Mouse (Mus musculus) ES-E14 (cell line): ENCODE measurements at regions not wholly inside any gene's neighbourhood (a gene's known extent, or its start where the extent isn't known, plus 50 kb on each side); places are given as distances from the start of the nearest gene placed in this dataset.
"Not testable (repeated sequence)": the region's sequence is repeated elsewhere in the genome, so short reads cannot be mapped to it uniquely, and the experiment has no call there.

Experiments
- CHD2 ChIP-seq: IDR thresholded peaks from 2 replicates; pipeline ENCODE4 v1.6.1; 2014; ENCODE audit warnings: mild to moderate bottlenecking, low read depth, low read length, inconsistent platforms
- HCFC1 ChIP-seq: IDR thresholded peaks from 2 replicates; pipeline ENCODE4 v1.6.1; 2012; ENCODE audit warnings: low read length, inconsistent platforms, borderline replicate concordance; ENCODE audit not compliant: insufficient read depth
- MAFK ChIP-seq: IDR thresholded peaks from 2 replicates; pipeline ENCODE4 v1.6.1; 2014; ENCODE audit warnings: mild to moderate bottlenecking, low read depth, low read length, inconsistent platforms; ENCODE audit not compliant: insufficient read depth
- ZC3H11A ChIP-seq: IDR thresholded peaks from 2 replicates; pipeline ENCODE4 v1.6.1; 2012; ENCODE audit warnings: low read depth, mild to moderate bottlenecking, inconsistent platforms, low read length, borderline replicate concordance
- ZNF384 ChIP-seq: IDR thresholded peaks from 2 replicates; pipeline ENCODE4 v1.6.1; 2012; ENCODE audit warnings: low read depth, low read length, inconsistent platforms

DNA sequence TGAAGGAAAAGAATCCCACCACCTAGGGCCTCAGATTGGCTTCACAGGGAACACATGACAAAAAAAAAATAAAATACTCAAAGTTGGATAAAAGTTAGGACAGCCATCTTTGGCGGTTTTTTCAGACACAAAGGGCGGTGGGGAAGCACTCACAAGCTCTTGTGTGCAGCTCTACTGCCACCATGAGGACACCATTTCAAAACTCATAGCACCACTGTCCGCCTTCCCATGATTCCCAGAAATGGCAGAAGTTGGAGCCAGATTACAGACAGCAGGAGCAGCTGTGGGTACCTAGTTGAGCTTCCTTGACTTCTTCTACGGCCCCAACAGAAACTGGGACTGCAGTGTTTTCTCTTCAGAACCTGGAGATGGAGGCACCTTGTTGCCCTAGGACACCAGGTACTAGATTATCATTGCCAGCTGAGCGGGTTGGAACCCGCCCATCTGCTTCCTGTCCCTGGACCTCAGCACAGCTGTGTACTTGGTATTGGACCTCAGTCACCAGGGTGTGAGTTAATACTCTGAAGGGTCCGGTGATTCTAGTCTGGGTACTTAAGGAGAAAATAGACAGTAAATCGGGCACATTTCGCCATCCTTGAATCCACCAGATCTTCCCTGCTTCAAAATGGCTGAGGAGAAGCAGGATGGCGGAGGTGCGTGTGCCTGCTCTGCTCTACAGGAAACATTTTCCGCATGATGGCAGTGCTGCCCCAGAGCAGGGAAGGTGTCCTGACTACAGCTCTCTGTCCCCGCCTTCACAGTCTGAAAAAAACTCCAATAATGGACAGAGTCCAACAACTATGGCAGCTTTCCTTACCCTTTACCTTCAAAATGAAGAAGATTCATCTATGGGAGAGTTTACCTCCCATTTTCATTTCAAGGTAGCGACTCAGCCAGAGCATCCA, 144.1 kb upstream of the Olfr1324 start:
- TF ChIP-seq ZC3H11A, CHD2: not testable (repeated sequence)
- TF ChIP-seq ZNF384, result peak; percentile 100
- peak; percentile 43; the same call in 1 of the 2 replicates for TF ChIP-seq MAFK
- peak; percentile 60; the same call in 1 of the 2 replicates for TF ChIP-seq HCFC1
